Mouse (Mus musculus): ENCODE measurements around the gene Ms4a13. TPM values are rescaled to one million over a fixed set of nuclear protein-coding genes. Genes with fewer than 3 reads are reported as not detected.
A peak's percentile ranks its signal among the peaks of the same experiment; 100 is the strongest.
"Not testable (repeated sequence)": the region's sequence is repeated elsewhere in the genome, so short reads cannot be mapped to it uniquely, and the experiment has no call there.

Ms4a13 gene
- polyA plus RNA-seq, 1 experiment from 2014 or later, result not detected

- no peak for ATAC-seq (ENCODE audit: low FRiP score, low TSS enrichment)
- 61% methylated on average over 2 of the region's 2 CpGs for WGBS
- H3K27me3 ChIP-seq (ENCODE audit: control insufficient read depth, insufficient read depth, low read length), result no peaks in the 10 kb centered on the region
- no peaks in the 10 kb centered on the region for H3K36me3 ChIP-seq (ENCODE audit: control insufficient read depth, insufficient read depth, low read length)
- H3K9me3 ChIP-seq (ENCODE audit: control insufficient read depth, low read length), result no peaks in the 10 kb centered on the region
- no peak overlapping the region for H3K27ac ChIP-seq (replicated peaks; ENCODE audit: low read depth, low read length)
- H3K4me3 ChIP-seq (replicated peaks; ENCODE audit: low read depth, low read length), result no peak overlapping the region
- no peak overlapping the region for H3K4me2 ChIP-seq (ENCODE audit: low read length)
- no peaks in the 10 kb centered on the region for H3K4me1 ChIP-seq (ENCODE audit: control insufficient read depth, insufficient read depth, low read length)
- H3K9ac ChIP-seq (replicated peaks; ENCODE audit: low read length), result no peak overlapping the region
- DNase-seq, result peak; percentile 40
Observed at GRCm38 (mm10) chr19:11177464-11177863, 19.1 kb downstream of the Ms4a13 start.

- no peaks in the 10 kb centered on the region for H3K27me3 ChIP-seq (ENCODE audit: control insufficient read depth, insufficient read depth, low read length)
- 42% methylated on average over 10 of the region's 10 CpGs for WGBS
- ATAC-seq (ENCODE audit: low FRiP score, low TSS enrichment) (no peak), DNase-seq (no peak)
- H3K4me1 ChIP-seq (ENCODE audit: control insufficient read depth, insufficient read depth, low read length), result no peaks in the 10 kb centered on the region
- no peaks in the 10 kb centered on the region for H3K36me3 ChIP-seq (ENCODE audit: control insufficient read depth, insufficient read depth, low read length)
- no peak within 1 kb of the TSS for H3K27ac ChIP-seq (replicated peaks; ENCODE audit: low read depth, low read length)
- no peaks in the 10 kb centered on the region for H3K9me3 ChIP-seq (ENCODE audit: control insufficient read depth, low read length)
- H3K4me3 ChIP-seq (replicated peaks; ENCODE audit: low read depth, low read length), result no peak within 1 kb of the TSS
- no peak within 1 kb of the TSS for H3K4me2 ChIP-seq (ENCODE audit: low read length)
- H3K9ac ChIP-seq (replicated peaks; ENCODE audit: low read length), result no peak within 1 kb of the TSS
Observed at GRCm38 (mm10) chr19:11165172-11165571, 31.4 kb downstream of the Ms4a13 start, which contains the start of gene 1700025F22Rik. Gene 1700025F22Rik, minus strand, starts transcription at chr19:11165320.

GRCm38 (mm10) chr19:11157890-11158289, 38.6 kb downstream of the Ms4a13 start:
- H3K9ac ChIP-seq (replicated peaks; ENCODE audit: low read length), result not testable (repeated sequence)

GRCm38 (mm10) chr19:11135336-11135735, 61.2 kb downstream of the Ms4a13 start:
- no peaks in the 10 kb centered on the region for H3K36me3 ChIP-seq (ENCODE audit: control insufficient read depth, insufficient read depth, low read length)
- no peaks in the 10 kb centered on the region for H3K4me1 ChIP-seq (ENCODE audit: control insufficient read depth, insufficient read depth, low read length)
- no peak overlapping the region for H3K9ac ChIP-seq (replicated peaks; ENCODE audit: low read length)
- H3K27ac ChIP-seq (replicated peaks; ENCODE audit: low read depth, low read length), result no peak overlapping the region
- H3K4me2 ChIP-seq (ENCODE audit: low read length), result no peak overlapping the region
- no peaks in the 10 kb centered on the region for H3K9me3 ChIP-seq (ENCODE audit: control insufficient read depth, low read length)
- no peaks in the 10 kb centered on the region for H3K27me3 ChIP-seq (ENCODE audit: control insufficient read depth, insufficient read depth, low read length)
- no peak for ATAC-seq (ENCODE audit: low FRiP score, low TSS enrichment)
- H3K4me3 ChIP-seq (replicated peaks; ENCODE audit: low read depth, low read length), result no peak overlapping the region
- no peak for DNase-seq
- 75% methylated on average over 4 of the region's 4 CpGs for WGBS

More at GRCm38 (mm10) chr19:11157890-11158289, 38.6 kb downstream of the Ms4a13 start:
- not testable (repeated sequence) for H3K4me3 ChIP-seq (replicated peaks; ENCODE audit: low read depth, low read length); H3K4me2 ChIP-seq (ENCODE audit: low read length); H3K27ac ChIP-seq (replicated peaks; ENCODE audit: low read depth, low read length); H3K27me3 ChIP-seq (ENCODE audit: control insufficient read depth, insufficient read depth, low read length); ATAC-seq (ENCODE audit: low FRiP score, low TSS enrichment); H3K4me1 ChIP-seq (ENCODE audit: control insufficient read depth, insufficient read depth, low read length); DNase-seq; H3K36me3 ChIP-seq (ENCODE audit: control insufficient read depth, insufficient read depth, low read length); H3K9me3 ChIP-seq (ENCODE audit: control insufficient read depth, low read length)
- 85% methylated on average over 5 of the region's 6 CpGs for WGBS

- no peak for DNase-seq
- H3K9ac ChIP-seq (replicated peaks; ENCODE audit: low read length), result no peak overlapping the region
- H3K4me3 ChIP-seq (replicated peaks; ENCODE audit: low read depth, low read length), result no peak overlapping the region
- no peaks in the 10 kb centered on the region for H3K27me3 ChIP-seq (ENCODE audit: control insufficient read depth, insufficient read depth, low read length)
- no peaks in the 10 kb centered on the region for H3K36me3 ChIP-seq (ENCODE audit: control insufficient read depth, insufficient read depth, low read length)
- no peaks in the 10 kb centered on the region for H3K9me3 ChIP-seq (ENCODE audit: control insufficient read depth, low read length)
- H3K27ac ChIP-seq (replicated peaks; ENCODE audit: low read depth, low read length), result no peak overlapping the region
- no peaks in the 10 kb centered on the region for H3K4me1 ChIP-seq (ENCODE audit: control insufficient read depth, insufficient read depth, low read length)
- ATAC-seq (ENCODE audit: low FRiP score, low TSS enrichment), result no peak
- H3K4me2 ChIP-seq (ENCODE audit: low read length), result no peak overlapping the region
- 88% methylated on average over 2 of the region's 2 CpGs for WGBS
Observed at GRCm38 (mm10) chr19:11134852-11135251, 61.7 kb downstream of the Ms4a13 start.

GRCm38 (mm10) chr19:11130776-11131175, 65.8 kb downstream of the Ms4a13 start, which contains the start of gene 1700017D01Rik:
Gene 1700017D01Rik, minus strand, starts transcription at chr19:11130876.
- H3K9ac ChIP-seq (replicated peaks; ENCODE audit: low read length); ATAC-seq (ENCODE audit: low FRiP score, low TSS enrichment); DNase-seq; H3K4me1 ChIP-seq (ENCODE audit: control insufficient read depth, insufficient read depth, low read length); H3K4me2 ChIP-seq (ENCODE audit: low read length); H3K4me3 ChIP-seq (replicated peaks; ENCODE audit: low read depth, low read length); H3K9me3 ChIP-seq (ENCODE audit: control insufficient read depth, low read length); H3K36me3 ChIP-seq (ENCODE audit: control insufficient read depth, insufficient read depth, low read length); H3K27me3 ChIP-seq (ENCODE audit: control insufficient read depth, insufficient read depth, low read length); H3K27ac ChIP-seq (replicated peaks; ENCODE audit: low read depth, low read length): not testable (repeated sequence)
- WGBS, result 86% methylated on average over 8 of the region's 8 CpGs

GRCm38 (mm10) chr19:11129702-11130101, 66.8 kb downstream of the Ms4a13 start:
- no peak for ATAC-seq (ENCODE audit: low FRiP score, low TSS enrichment)
- H3K27ac ChIP-seq (replicated peaks; ENCODE audit: low read depth, low read length), result no peak overlapping the region
- H3K36me3 ChIP-seq (ENCODE audit: control insufficient read depth, insufficient read depth, low read length), result no peaks in the 10 kb centered on the region
- H3K4me3 ChIP-seq (replicated peaks; ENCODE audit: low read depth, low read length), result no peak overlapping the region
- no peaks in the 10 kb centered on the region for H3K27me3 ChIP-seq (ENCODE audit: control insufficient read depth, insufficient read depth, low read length)
- H3K9ac ChIP-seq (replicated peaks; ENCODE audit: low read length), result no peak overlapping the region
- H3K4me1 ChIP-seq (ENCODE audit: control insufficient read depth, insufficient read depth, low read length), result no peaks in the 10 kb centered on the region
- peaks cover 8% of the 10 kb centered on the region for H3K9me3 ChIP-seq (ENCODE audit: control insufficient read depth, low read length)
- DNase-seq, result no peak
- WGBS, result 96% methylated on average over 1 of the region's 1 CpGs
- no peak overlapping the region for H3K4me2 ChIP-seq (ENCODE audit: low read length)

GRCm38 (mm10) chr19:11121016-11121420, 75.5 kb downstream of the Ms4a13 start:
- not testable (repeated sequence) for H3K27ac ChIP-seq (replicated peaks; ENCODE audit: low read depth, low read length); H3K27me3 ChIP-seq (ENCODE audit: control insufficient read depth, insufficient read depth, low read length); H3K36me3 ChIP-seq (ENCODE audit: control insufficient read depth, insufficient read depth, low read length); H3K4me1 ChIP-seq (ENCODE audit: control insufficient read depth, insufficient read depth, low read length); H3K9ac ChIP-seq (replicated peaks; ENCODE audit: low read length)
- H3K4me2 ChIP-seq (ENCODE audit: low read length), result peak overlapping the region; percentile 44
- peak; percentile 29 for DNase-seq
- peaks cover 14% of the 10 kb centered on the region for H3K9me3 ChIP-seq (ENCODE audit: control insufficient read depth, low read length)
- H3K4me3 ChIP-seq (replicated peaks; ENCODE audit: low read depth, low read length), result peak overlapping the region; percentile 36
- peak; percentile 98 for ATAC-seq (ENCODE audit: low FRiP score, low TSS enrichment)
- WGBS, result 5% methylated on average over 14 of the region's 38 CpGs

Measured in midbrain, embryonic 14.5 days (tissue).